Mouse (Mus musculus) limb, embryonic 11.5 days (tissue): ENCODE measurements around the gene 1700025G04Rik. TPM values are rescaled to one million over a fixed set of nuclear protein-coding genes. Genes with fewer than 3 reads are reported as not detected.

Experiments
- ATAC-seq: fragments of 200-750 bp; cut with Nextera tagmentation; 2 replicates; pipeline ENCODE4 v1.8.0; 2017; ENCODE audit warnings: low read depth; ENCODE audit not compliant: insufficient number of reproducible peaks, low FRiP score, low TSS enrichment
- DNase-seq: peaks from one replicate; pipeline ENCODE4 v3.0.0-alpha.2; 2015; ENCODE audit warnings: low spot score
- H3K27ac ChIP-seq: fragments of 300-500 bp; sonication (generic); replicated peaks from 2 replicates; pipeline ENCODE4 v1.5.1; 2014; ENCODE audit warnings: low read depth, mild to moderate bottlenecking, low read length
- H3K27me3 ChIP-seq: fragments of 300-500 bp; sonication (generic); 2 replicates; pipeline ENCODE4 v1.6.1; 2014; ENCODE audit warnings: mild to moderate bottlenecking, low read length, mixed read lengths; ENCODE audit not compliant: control insufficient read depth, insufficient read depth
- H3K36me3 ChIP-seq: fragments of 300-500 bp; sonication (generic); 2 replicates; pipeline ENCODE4 v1.6.1; 2014; ENCODE audit warnings: mild to moderate bottlenecking, low read length, moderate library complexity, mixed read lengths; ENCODE audit not compliant: control insufficient read depth, insufficient read depth
- H3K4me1 ChIP-seq: fragments of 300-500 bp; sonication (generic); 2 replicates; pipeline ENCODE4 v1.6.1; 2014; ENCODE audit warnings: low read length, mixed read lengths; ENCODE audit not compliant: control insufficient read depth, insufficient read depth
- H3K4me2 ChIP-seq: fragments of 300-500 bp; sonication (generic); 2 replicates; pipeline ENCODE4 v1.6.1; 2014; ENCODE audit warnings: low read depth, mild to moderate bottlenecking, moderate library complexity; ENCODE audit not compliant: severe bottlenecking
- H3K4me3 ChIP-seq: fragments of 300-500 bp; sonication (generic); 2 replicates; pipeline ENCODE4 v1.5.1; 2014; ENCODE audit warnings: low read depth, low read length
- H3K9ac ChIP-seq: fragments of 300-500 bp; sonication (generic); 2 replicates; pipeline ENCODE4 v1.6.1; 2014; ENCODE audit warnings: mild to moderate bottlenecking, low read length
- H3K9me3 ChIP-seq: fragments of 300-500 bp; sonication (generic); 2 replicates; pipeline ENCODE4 v1.6.1; 2016; ENCODE audit warnings: low read length; ENCODE audit not compliant: control insufficient read depth
- WGBS: fragments of 180-500 bp; shearing (Covaris S2); extraction: QIAGEN DNeasy Blood & Tissue Kit; methylation state at CpG from one replicate; pipeline ENCODE4 v1.1.7; 2014; 5-methylcytosine and 5-hydroxymethylcytosine counted together
- polyA plus RNA-seq: library from polyadenylated mRNA; unstranded; fragments of >200 nt; fragmentation: Nextera tagmentation; extraction: Ambion mirVana; gene quantifications from 2 replicates; pipeline ENCODE4 v1.2.1, GENCODE M21; 2014

The 1700025G04Rik gene
- polyA plus RNA-seq, 1 experiment from 2014 or later: 18.6 TPM

DNA sequence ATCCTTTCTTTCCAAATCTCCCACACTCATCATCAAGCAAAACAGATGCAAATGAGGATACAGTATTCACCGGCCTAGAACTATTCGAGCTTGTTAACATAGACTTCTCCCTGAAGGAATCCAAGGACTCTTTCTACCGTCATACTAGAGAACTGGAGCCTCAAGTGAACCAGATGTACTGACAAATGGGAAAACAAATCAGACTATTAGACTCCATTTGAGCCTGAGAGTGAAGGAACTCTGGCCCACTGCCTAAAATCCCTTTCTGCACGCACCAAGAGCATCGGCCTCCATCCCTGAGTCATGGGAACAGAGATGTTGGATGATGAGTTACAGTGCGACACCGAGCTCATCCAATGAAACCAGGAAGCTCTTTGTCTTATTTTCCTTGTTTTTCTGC, 264.9 kb downstream of the 1700025G04Rik start:
- Histone ChIP-seq H3K4me2 (no peak overlapping the region), H3K9me3 (no peaks in the 10 kb centered on the region), H3K4me3 (no peak overlapping the region), H3K36me3 (no peaks in the 10 kb centered on the region), H3K27me3 (no peaks in the 10 kb centered on the region), H3K27ac (no peak overlapping the region), H3K4me1 (no peaks in the 10 kb centered on the region), H3K9ac (no peak overlapping the region)
- 89% methylated on average over 7 of the region's 7 CpGs for WGBS
- no peak for DNase-seq
- no peak for ATAC-seq

DNA sequence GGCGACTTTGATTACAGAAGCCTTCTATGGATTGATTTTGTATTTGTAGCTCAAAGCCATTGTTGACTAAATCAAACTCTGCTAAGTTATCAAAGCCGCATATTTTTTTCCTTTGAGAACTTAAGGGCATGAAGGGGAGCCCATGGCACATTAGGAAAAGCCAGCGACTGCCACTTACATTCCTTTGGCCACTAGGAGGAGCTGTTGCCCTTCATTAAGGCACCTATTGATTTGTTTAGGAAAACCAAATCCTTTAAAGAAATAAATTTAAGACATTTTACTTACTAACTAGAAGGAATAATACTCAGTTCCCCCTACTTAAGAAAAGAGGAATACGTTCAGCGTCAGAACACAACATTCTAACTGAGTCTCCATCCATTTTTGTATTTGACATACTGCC, 269.5 kb downstream of the 1700025G04Rik start:
- no peaks in the 10 kb centered on the region for H3K27me3 ChIP-seq
- WGBS: 37% methylated on average over 5 of the region's 5 CpGs

GRCm38 (mm10) chr1:151819190-151819589, 270.7 kb downstream of the 1700025G04Rik start:
- H3K9ac ChIP-seq: no peak overlapping the region
- whole genome bisulfite sequencing: 89% methylated on average over 7 of the region's 7 CpGs

More for the DNA sequence above, 269.5 kb downstream of the 1700025G04Rik start:
- Histone ChIP-seq H3K27ac (no peak overlapping the region), H3K4me3 (no peak overlapping the region), H3K9me3 (no peaks in the 10 kb centered on the region), H3K4me1 (no peaks in the 10 kb centered on the region), H3K9ac (no peak overlapping the region), H3K4me2 (no peak overlapping the region), H3K36me3 (peaks cover 6% of the 10 kb centered on the region; the same call in 1 of the 2 replicates)
- no peak for ATAC-seq
- DNase-seq: peak; percentile 83

GRCm38 (mm10) chr1:151816051-151816450, 273.9 kb downstream of the 1700025G04Rik start:
- ATAC-seq (no peak), DNase-seq (no peak)
- no peaks in the 10 kb centered on the region for H3K27me3 ChIP-seq
- no peak overlapping the region for H3K4me3 ChIP-seq
- H3K27ac ChIP-seq: no peak overlapping the region
- no peaks in the 10 kb centered on the region for H3K4me1 ChIP-seq
- no peaks in the 10 kb centered on the region for H3K9me3 ChIP-seq
- H3K9ac ChIP-seq: no peak overlapping the region
- no peak overlapping the region for H3K4me2 ChIP-seq
- WGBS: 95% methylated on average over 3 of the region's 3 CpGs
- H3K36me3 ChIP-seq: peaks cover 10% of the 10 kb centered on the region; the same call in 1 of the 2 replicates

More at GRCm38 (mm10) chr1:151819190-151819589, 270.7 kb downstream of the 1700025G04Rik start:
- peaks cover 6% of the 10 kb centered on the region; the same call in 1 of the 2 replicates for H3K36me3 ChIP-seq
- H3K27ac ChIP-seq: no peak overlapping the region
- no peak overlapping the region for H3K4me2 ChIP-seq
- H3K4me3 ChIP-seq: no peak overlapping the region
- DNase-seq (no peak), ATAC-seq (no peak)
- H3K27me3 ChIP-seq: no peaks in the 10 kb centered on the region
- H3K4me1 ChIP-seq: no peaks in the 10 kb centered on the region
- H3K9me3 ChIP-seq: no peaks in the 10 kb centered on the region

DNA sequence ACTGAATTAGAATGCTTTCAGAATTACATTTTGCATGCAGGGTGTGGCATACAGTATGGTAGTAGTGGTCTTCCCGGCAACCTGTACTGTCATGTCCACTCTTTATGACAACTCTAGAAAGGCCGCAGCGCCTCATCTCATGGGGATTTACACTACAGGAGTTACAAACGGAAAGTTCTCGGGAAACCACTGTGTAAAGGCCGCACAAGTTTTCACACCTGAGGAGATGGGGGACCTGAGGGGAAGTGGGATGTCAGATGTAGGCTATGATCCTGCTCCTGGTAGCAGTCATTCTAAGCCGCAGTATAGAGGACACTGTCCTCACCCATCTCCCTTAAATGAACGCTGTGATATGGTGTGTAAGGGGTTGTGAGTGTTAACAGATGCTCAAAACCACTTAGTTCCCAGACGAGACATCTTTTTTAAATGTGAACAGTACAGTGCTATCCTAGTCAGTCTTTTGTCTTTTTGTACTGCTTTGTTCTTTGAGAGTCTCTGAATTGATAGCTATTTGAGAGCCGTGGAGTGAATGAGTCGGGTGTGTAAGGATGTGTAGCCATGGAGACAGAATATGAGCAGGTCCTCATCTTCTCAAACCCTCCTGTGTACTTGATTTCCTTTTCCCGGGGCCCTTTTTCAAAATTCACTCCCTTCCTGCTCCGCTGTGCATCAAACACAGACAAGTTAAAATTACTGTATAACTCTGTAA, 277.8 kb downstream of the 1700025G04Rik start:
- H3K27me3 ChIP-seq: no peaks in the 10 kb centered on the region
- H3K4me2 ChIP-seq: no peak overlapping the region
- H3K9ac ChIP-seq: no peak overlapping the region
- ATAC-seq: no peak
- H3K4me1 ChIP-seq: no peaks in the 10 kb centered on the region
- H3K9me3 ChIP-seq: no peaks in the 10 kb centered on the region
- no peak overlapping the region for H3K27ac ChIP-seq
- WGBS: 94% methylated on average over 13 of the region's 13 CpGs
- no peak overlapping the region for H3K4me3 ChIP-seq
- no peak for DNase-seq
- peaks cover 10% of the 10 kb centered on the region; the same call in 1 of the 2 replicates for H3K36me3 ChIP-seq

DNA sequence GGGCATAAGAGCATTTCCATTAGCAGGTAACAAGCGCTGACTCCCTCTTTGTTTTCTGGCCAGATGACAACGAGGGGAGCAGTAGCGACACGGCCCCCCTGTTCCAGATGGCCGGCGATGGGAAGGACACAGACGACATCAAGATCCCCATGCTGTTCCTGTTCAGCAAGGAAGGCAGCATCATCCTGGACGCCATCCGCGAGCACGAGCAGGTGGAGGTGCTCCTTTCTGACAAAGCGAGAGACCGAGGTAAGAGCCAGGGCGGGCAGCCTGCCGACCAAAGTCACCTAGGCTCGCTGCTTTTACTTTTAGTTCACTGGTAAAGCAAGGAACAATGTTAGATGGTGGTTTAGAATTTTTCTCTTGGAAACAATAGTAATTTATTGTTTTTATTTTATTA, 278.5 kb downstream of the 1700025G04Rik start:
- no peak for ATAC-seq
- DNase-seq: no peak
- Histone ChIP-seq H3K9ac (no peak overlapping the region), H3K9me3 (no peaks in the 10 kb centered on the region), H3K27me3 (no peaks in the 10 kb centered on the region), H3K27ac (no peak overlapping the region), H3K36me3 (peaks cover 6% of the 10 kb centered on the region; the same call in 1 of the 2 replicates), H3K4me1 (no peaks in the 10 kb centered on the region), H3K4me3 (no peak overlapping the region), H3K4me2 (no peak overlapping the region)
- 93% methylated on average over 16 of the region's 16 CpGs for WGBS

DNA sequence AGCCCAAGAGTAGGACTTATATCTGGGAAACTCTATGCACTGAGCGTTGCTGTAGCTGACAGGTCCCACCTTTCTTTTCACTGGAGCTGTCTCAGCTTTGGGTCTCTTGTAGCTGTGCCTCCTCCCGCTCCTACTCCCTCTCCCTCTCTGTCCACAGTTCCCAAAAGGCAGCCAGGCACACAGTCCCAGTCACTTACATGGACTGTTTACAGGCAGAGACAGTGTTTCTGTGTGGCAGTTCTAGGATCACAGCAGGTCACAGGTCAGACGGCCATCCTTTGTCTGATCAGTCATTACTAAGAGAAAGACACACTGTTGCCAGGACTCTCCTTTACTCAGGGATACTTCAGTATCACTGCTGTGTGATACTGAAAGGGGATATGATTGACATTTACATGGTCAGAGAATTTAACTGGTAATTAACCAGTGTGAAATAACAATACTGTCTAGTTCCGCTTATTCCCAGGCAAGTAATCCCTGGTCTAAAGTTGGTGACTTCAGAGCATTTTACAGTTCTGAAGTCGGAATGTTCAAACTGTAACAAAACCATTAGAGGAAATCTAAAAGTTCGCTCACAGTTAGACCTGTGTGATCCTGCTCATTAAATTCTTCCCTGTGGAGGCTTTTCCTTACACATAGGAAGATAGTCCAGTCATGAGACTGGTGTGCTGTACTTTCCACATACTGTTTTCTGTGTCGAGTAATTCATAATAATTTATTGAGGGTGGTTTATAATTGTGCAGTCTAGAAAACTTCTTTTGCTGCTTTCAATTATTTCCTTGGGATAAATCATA, 279.1 kb downstream of the 1700025G04Rik start:
- Histone ChIP-seq H3K9ac (no peak overlapping the region), H3K36me3 (peaks cover 4% of the 10 kb centered on the region; the same call in 1 of the 2 replicates), H3K4me2 (no peak overlapping the region), H3K27ac (no peak overlapping the region), H3K4me3 (no peak overlapping the region), H3K9me3 (no peaks in the 10 kb centered on the region), H3K27me3 (no peaks in the 10 kb centered on the region), H3K4me1 (no peaks in the 10 kb centered on the region)
- DNase-seq: no peak
- no peak for ATAC-seq
- WGBS: 80% methylated on average over 7 of the region's 7 CpGs

DNA sequence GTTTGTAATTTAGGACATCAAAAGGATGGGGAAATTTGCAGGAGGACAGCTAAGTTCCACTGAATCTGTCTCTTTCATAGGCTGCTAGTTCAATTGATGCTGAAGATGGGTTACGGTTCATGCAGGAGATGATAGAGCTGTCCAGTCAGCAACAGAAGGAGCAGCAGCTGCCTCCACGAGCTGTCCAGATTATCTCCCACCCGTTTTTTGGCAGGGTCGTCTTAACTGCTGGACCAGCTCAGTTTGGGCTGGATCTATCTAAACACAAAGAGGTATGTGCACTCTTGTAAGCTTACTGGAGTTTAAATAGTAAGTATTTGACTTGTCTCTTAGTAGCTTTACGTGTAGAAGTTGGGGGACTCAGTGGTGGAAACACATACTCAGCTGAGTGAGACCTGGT, 282.6 kb downstream of the 1700025G04Rik start:
- Histone ChIP-seq H3K4me2 (no peak overlapping the region), H3K4me3 (no peak overlapping the region), H3K9ac (no peak overlapping the region), H3K9me3 (no peaks in the 10 kb centered on the region), H3K36me3 (peaks cover 4% of the 10 kb centered on the region; the same call in 1 of the 2 replicates), H3K4me1 (no peaks in the 10 kb centered on the region), H3K27ac (no peak overlapping the region), H3K27me3 (no peaks in the 10 kb centered on the region)
- DNase-seq (no peak), ATAC-seq (no peak)
- 89% methylated on average over 5 of the region's 5 CpGs for WGBS
